16 mouse cellular contexts compared by ENCODE assay signal in the genomic region with DNA sequence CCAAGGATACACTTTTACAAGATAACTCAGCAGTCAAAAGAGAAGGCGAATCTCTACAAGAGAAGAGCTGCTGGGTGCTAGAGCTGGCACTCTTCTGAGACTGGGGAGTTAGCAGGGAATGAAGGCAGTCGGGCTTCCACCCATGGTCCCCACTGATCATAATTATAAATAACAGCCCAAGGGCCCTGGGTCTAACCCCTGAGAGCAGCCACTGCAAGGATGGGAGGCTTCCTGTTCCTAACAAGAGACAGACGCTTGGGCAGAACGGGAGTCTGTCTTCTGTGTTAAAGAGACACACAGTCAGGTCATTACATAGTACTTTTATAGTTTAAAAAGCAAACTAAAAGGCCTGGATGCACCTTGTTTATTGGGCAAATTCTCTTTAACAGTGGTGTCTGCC.
"Had no signal": no experiment of that assay in that cellular context is flagged by ENCODE, and none has a peak within 500 bp of the region (broad histone marks: within the 10 kb centered on the region; RNA-seq: fewer than 3 reads in every experiment).

No protein-coding gene starts in this region.

- DNase-seq: kidney, adult 18-20 months; kidney, postnatal 10 days; kidney, postnatal 4 days; lung, embryonic 14.5 days; lung, postnatal 10 days; lung, postnatal 4 days; retina, postnatal 1 day; right cerebral cortex, postnatal 14 days had no signal

- ATAC-seq: intestine, embryonic 15.5 days; midbrain, embryonic 16.5 days had no signal

- H3K4me3 ChIP-seq: intestine, embryonic 15.5 days; layer of hippocampus, adult 2 months; limb, embryonic 13.5 days; neural tube, embryonic 13.5 days had no signal

- H3K27ac ChIP-seq: intestine, embryonic 15.5 days; layer of hippocampus, adult 2 months; limb, embryonic 13.5 days; liver, embryonic 14.5 days; neural tube, embryonic 13.5 days; stomach, postnatal 0 days had no signal

- H3K4me2 ChIP-seq: intestine, embryonic 15.5 days; limb, embryonic 13.5 days; lung, embryonic 14.5 days; midbrain, embryonic 11.5 days; neural tube, embryonic 13.5 days had no signal

- H3K27me3 ChIP-seq: intestine, embryonic 15.5 days; limb, embryonic 13.5 days; neural tube, embryonic 13.5 days had no signal

- H3K9me3 ChIP-seq: intestine, embryonic 15.5 days; limb, embryonic 13.5 days; neural tube, embryonic 13.5 days had no signal

- H3K9ac ChIP-seq: intestine, embryonic 15.5 days; limb, embryonic 13.5 days; liver, embryonic 14.5 days; lung, embryonic 14.5 days; neural tube, embryonic 13.5 days had no signal
